Mouse (Mus musculus): ENCODE data around the gene Cmip.

The Cmip gene

GRCm38 (mm10) chr8:117428524-117429162 lies 171.8 kb downstream of the Cmip start:
- peak in 1 of 2 experiments; percentile 26 for DNase-seq

- no peak for DNase-seq
These were observed 173.8 kb downstream of the Cmip start for GRCm38 (mm10) chr8:117430624-117431023.

- DNase-seq: no peak
These were observed 174.7 kb downstream of the Cmip start for GRCm38 (mm10) chr8:117431554-117431953.

GRCm38 (mm10) chr8:117432111-117432510 lies 175.2 kb downstream of the Cmip start:
- DNase-seq: no peak

GRCm38 (mm10) chr8:117433968-117434367 lies 177.1 kb downstream of the Cmip start:
- no peak for DNase-seq

GRCm38 (mm10) chr8:117436786-117437185 lies 179.9 kb downstream of the Cmip start:
- no peak for DNase-seq

- DNase-seq: no peak
These were observed 180.8 kb downstream of the Cmip start for GRCm38 (mm10) chr8:117437616-117438015.

- no peak for DNase-seq
These were observed 183.5 kb downstream of the Cmip start for GRCm38 (mm10) chr8:117440317-117440716.

GRCm38 (mm10) chr8:117440759-117441158 lies 183.9 kb downstream of the Cmip start:
- DNase-seq: no peak

- no peak for DNase-seq
These were observed 188.6 kb downstream of the Cmip start for GRCm38 (mm10) chr8:117445507-117445906.

- DNase-seq: no peak
These were observed 189.6 kb downstream of the Cmip start for GRCm38 (mm10) chr8:117446344-117446997.

- DNase-seq: no peak
These were observed 194.2 kb downstream of the Cmip start for GRCm38 (mm10) chr8:117451072-117451471.

GRCm38 (mm10) chr8:117453974-117454373 lies 197.1 kb downstream of the Cmip start:
- no peak for DNase-seq

- DNase-seq: no peak
These were observed 197.8 kb downstream of the Cmip start for GRCm38 (mm10) chr8:117454516-117455116.

- no peak for DNase-seq
These were observed 198.8 kb downstream of the Cmip start for GRCm38 (mm10) chr8:117455701-117456100.

GRCm38 (mm10) chr8:117458440-117458839 lies 201.6 kb downstream of the Cmip start:
- no peak for DNase-seq

- no peak for DNase-seq
These were observed 205.9 kb downstream of the Cmip start for GRCm38 (mm10) chr8:117462701-117463284.

GRCm38 (mm10) chr8:117464525-117464924 lies 207.7 kb downstream of the Cmip start:
- no peak for DNase-seq

GRCm38 (mm10) chr8:117465250-117465649 lies 208.4 kb downstream of the Cmip start:
- DNase-seq: peak; percentile 43 to 64

GRCm38 (mm10) chr8:117467466-117467865 lies 210.6 kb downstream of the Cmip start:
- DNase-seq: no peak

GRCm38 (mm10) chr8:117469431-117470341 lies 212.8 kb downstream of the Cmip start:
- no peak for DNase-seq

- DNase-seq: peak; percentile 43 to 67
These were observed 213.5 kb downstream of the Cmip start for GRCm38 (mm10) chr8:117470342-117470781.

GRCm38 (mm10) chr8:117471174-117471573 lies 214.3 kb downstream of the Cmip start:
- peak; percentile 55 to 65 for DNase-seq
